Mouse (Mus musculus) hindbrain, embryonic 16.5 days (tissue): ENCODE data around the gene Mxi1. TPM values are rescaled to one million over a fixed set of nuclear protein-coding genes. Genes with fewer than 3 reads are reported as not detected.

Experiments
- ATAC-seq: fragments of 200-750 bp; cut with Nextera tagmentation; 2 replicates; pipeline ENCODE4 v1.8.0; 2017; ENCODE audit warnings: moderate TSS enrichment, moderate library complexity
- H3K27ac ChIP-seq: fragments of 300-500 bp; sonication (generic); 2 replicates; pipeline ENCODE4 v1.5.1; 2014; ENCODE audit warnings: low read depth, mild to moderate bottlenecking, control low read depth, low read length, moderate library complexity
- H3K27me3 ChIP-seq: fragments of 300-500 bp; sonication (generic); replicated peaks from 2 replicates; pipeline ENCODE4 v1.6.1; 2014; ENCODE audit warnings: low read length; ENCODE audit not compliant: control insufficient read depth, insufficient read depth
- H3K36me3 ChIP-seq: fragments of 300-500 bp; sonication (generic); 2 replicates; pipeline ENCODE4 v1.6.1; 2014; ENCODE audit warnings: mild to moderate bottlenecking, low read length, moderate library complexity, mixed read lengths; ENCODE audit not compliant: control insufficient read depth, insufficient read depth
- H3K4me1 ChIP-seq: fragments of 300-500 bp; sonication (generic); 2 replicates; pipeline ENCODE4 v1.6.1; 2014; ENCODE audit warnings: low read depth, low read length; ENCODE audit not compliant: control insufficient read depth, insufficient read depth
- H3K4me2 ChIP-seq: fragments of 300-500 bp; sonication (generic); 2 replicates; pipeline ENCODE4 v1.6.1; 2014; ENCODE audit warnings: mild to moderate bottlenecking, low read length, control low read depth, moderate library complexity
- H3K4me3 ChIP-seq: fragments of 300-500 bp; sonication (generic); 2 replicates; pipeline ENCODE4 v1.5.1; 2014; ENCODE audit warnings: mild to moderate bottlenecking, low read length, control low read depth, moderate library complexity
- H3K9ac ChIP-seq: fragments of 300-500 bp; sonication (generic); 2 replicates; pipeline ENCODE4 v1.6.1; 2014; ENCODE audit warnings: low read depth, mild to moderate bottlenecking, control low read depth, low read length, moderate library complexity
- H3K9me3 ChIP-seq: fragments of 300-500 bp; sonication (generic); 2 replicates; pipeline ENCODE4 v1.6.1; 2014; ENCODE audit warnings: mild to moderate bottlenecking, low read length, moderate library complexity; ENCODE audit not compliant: control insufficient read depth
- WGBS: fragments of 180-500 bp; shearing (Covaris S2); extraction: QIAGEN DNeasy Blood & Tissue Kit; methylation state at CpG from one replicate; pipeline ENCODE4 v1.1.7; 2014; 5-methylcytosine and 5-hydroxymethylcytosine counted together
- polyA plus RNA-seq: library from polyadenylated mRNA; unstranded; fragments of >200 nt; fragmentation: Nextera tagmentation; extraction: Ambion mirVana; gene quantifications from 2 replicates; pipeline ENCODE4 v1.2.1, GENCODE M21; 2015

Gene Mxi1
- polyA plus RNA-seq, 1 experiment from 2014 or later = 18.9 TPM

DNA sequence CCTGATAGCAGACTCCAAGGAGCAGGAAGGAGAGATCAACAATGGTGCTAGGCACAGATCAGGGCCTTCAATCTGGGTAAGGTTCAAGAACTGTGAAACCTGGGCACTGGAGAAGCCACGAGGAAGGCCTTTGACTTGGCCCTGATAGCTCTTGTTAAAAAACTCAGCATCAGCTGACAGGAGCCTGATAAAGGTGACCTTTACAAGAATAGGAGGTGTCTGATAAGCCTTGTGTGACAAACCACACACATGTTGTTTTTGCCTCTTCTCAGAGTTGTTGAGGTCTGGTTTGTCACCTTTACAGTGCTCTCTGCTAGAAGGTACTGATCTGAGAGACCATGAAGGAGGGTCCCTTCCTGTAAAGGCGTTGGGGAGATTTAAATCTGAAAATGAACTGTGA lies 97.0 kb downstream of the Mxi1 start:
- H3K36me3 ChIP-seq = no peaks in the 10 kb centered on the region
- H3K9ac ChIP-seq = no peak overlapping the region
- H3K4me1 ChIP-seq = no peaks in the 10 kb centered on the region; the same call in 1 of the 2 replicates
- no peak for ATAC-seq
- H3K4me3 ChIP-seq = no peak overlapping the region
- H3K4me2 ChIP-seq = no peak overlapping the region
- no peaks in the 10 kb centered on the region for H3K9me3 ChIP-seq
- 80% methylated on average over 2 of the region's 2 CpGs for WGBS
- no peaks in the 10 kb centered on the region for H3K27me3 ChIP-seq
- no peak overlapping the region for H3K27ac ChIP-seq

GRCm38 (mm10) chr19:53408398-53408797 lies 98.1 kb downstream of the Mxi1 start:
- no peaks in the 10 kb centered on the region; the same call in 1 of the 2 replicates for H3K4me1 ChIP-seq
- no peaks in the 10 kb centered on the region for H3K9me3 ChIP-seq
- H3K4me3 ChIP-seq = no peak overlapping the region
- WGBS = 89% methylated on average over 8 of the region's 8 CpGs
- no peaks in the 10 kb centered on the region for H3K36me3 ChIP-seq
- ATAC-seq = no peak
- no peak overlapping the region for H3K4me2 ChIP-seq
- no peak overlapping the region for H3K9ac ChIP-seq
- no peaks in the 10 kb centered on the region for H3K27me3 ChIP-seq
- H3K27ac ChIP-seq = no peak overlapping the region

DNA sequence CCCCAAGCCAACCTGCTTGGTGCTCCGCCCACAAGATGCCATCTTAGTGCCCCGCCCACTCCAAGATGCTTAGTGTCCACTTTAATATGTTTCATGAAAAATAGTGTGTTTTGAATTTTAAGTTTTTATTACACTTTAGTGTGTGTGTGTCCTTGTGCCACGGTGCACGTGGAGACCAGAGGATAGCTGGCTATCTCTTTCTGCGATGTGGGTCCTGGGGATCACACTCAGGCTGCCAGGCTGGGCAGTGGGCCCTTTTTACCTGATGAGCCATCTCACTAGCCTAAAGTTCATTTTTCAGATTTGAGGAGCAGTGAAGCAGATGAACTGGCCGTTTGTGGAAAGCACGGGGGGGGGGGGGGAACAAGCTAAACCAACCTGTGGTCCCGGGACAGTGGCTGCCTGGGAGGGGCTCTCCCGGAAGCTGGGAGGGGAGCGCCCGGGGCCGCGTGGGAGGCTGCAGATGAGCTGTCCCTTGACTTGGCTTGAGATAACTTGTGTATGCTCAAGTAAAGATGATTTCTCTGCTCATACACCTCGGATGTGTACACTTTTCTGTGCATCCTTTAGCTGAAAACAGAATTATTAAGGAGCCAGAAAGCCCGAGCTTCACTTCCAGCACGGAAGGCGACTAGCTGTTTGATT lies 99.5 kb downstream of the Mxi1 start:
- Histone ChIP-seq H3K9me3 (no peaks in the 10 kb centered on the region), H3K36me3 (no peaks in the 10 kb centered on the region), H3K4me3 (no peak overlapping the region), H3K4me2 (no peak overlapping the region), H3K9ac (no peak overlapping the region), H3K27me3 (no peaks in the 10 kb centered on the region), H3K4me1 (no peaks in the 10 kb centered on the region; the same call in 1 of the 2 replicates), H3K27ac (no peak overlapping the region)
- ATAC-seq = no peak
- WGBS = 78% methylated on average over 17 of the region's 17 CpGs

- Histone ChIP-seq H3K27me3 (no peaks in the 10 kb centered on the region), H3K4me2 (no peak overlapping the region), H3K4me3 (no peak overlapping the region), H3K27ac (no peak overlapping the region), H3K4me1 (no peaks in the 10 kb centered on the region; the same call in 1 of the 2 replicates), H3K9me3 (no peaks in the 10 kb centered on the region), H3K36me3 (no peaks in the 10 kb centered on the region), H3K9ac (no peak overlapping the region)
- no peak for ATAC-seq
- 12% methylated on average over 6 of the region's 6 CpGs for WGBS
These were observed 102.0 kb downstream of the Mxi1 start for GRCm38 (mm10) chr19:53412149-53412848.

DNA sequence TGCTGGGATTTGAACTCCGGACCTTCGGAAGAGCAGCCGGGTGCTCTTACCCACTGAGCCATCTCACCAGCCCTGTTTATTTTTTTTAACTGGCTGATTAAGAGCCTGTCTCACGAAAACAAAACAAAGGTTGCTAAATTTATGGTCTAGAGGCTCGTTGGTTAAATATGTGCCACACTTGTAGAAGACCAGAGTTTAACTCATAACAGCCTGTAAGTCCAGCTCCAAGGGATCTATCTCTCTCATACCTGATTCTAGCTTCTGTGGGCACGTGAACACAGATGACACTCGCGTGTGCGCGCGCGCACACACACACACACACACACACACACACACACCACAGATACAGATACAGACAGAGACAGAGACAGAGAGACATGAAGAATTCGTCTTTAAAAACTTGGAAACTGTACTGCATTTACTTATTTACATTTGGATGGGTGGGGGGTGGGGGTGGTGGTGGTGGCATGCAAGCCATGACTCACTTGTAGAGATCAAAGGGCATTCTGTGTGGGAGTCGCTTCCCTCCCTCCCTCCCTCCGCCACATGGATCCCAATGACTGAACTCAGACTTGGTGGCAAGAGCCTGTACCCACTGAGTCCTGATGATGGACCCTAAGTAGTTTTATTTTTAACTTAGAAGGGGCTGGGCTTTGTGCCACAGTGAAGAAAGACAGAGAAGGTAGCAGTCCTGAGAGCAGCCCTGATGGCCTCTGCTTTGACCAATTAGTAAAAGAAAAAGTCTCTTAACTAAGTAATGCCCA lies 103.5 kb downstream of the Mxi1 start:
- Histone ChIP-seq H3K4me2 (no peak overlapping the region), H3K4me3 (no peak overlapping the region), H3K27ac (no peak overlapping the region), H3K4me1 (no peaks in the 10 kb centered on the region; the same call in 1 of the 2 replicates), H3K36me3 (no peaks in the 10 kb centered on the region), H3K9me3 (no peaks in the 10 kb centered on the region), H3K9ac (no peak overlapping the region), H3K27me3 (no peaks in the 10 kb centered on the region)
- 88% methylated on average over 15 of the region's 15 CpGs for WGBS
- no peak for ATAC-seq

DNA sequence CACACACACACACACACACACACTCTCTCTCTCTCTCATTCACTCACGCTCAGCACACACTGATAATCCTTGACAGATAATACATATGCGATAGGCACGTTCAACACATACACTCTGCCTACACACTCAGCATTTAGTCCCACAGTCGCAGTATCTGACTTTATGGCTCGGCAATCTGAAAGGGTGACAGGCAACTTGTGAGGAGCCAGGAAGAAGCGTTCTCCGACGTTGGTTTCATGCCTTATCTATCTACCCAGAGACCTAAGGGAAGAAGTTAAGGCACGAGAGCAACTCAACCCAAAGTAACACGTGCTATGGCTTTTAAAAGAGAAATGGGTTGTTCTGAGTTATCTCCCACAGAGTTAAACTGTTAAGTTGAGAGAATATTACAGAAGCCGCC lies 104.3 kb downstream of the Mxi1 start:
- Histone ChIP-seq H3K9me3 (no peaks in the 10 kb centered on the region), H3K4me2 (no peak overlapping the region), H3K27ac (no peak overlapping the region), H3K4me3 (no peak overlapping the region), H3K9ac (no peak overlapping the region), H3K36me3 (no peaks in the 10 kb centered on the region), H3K27me3 (no peaks in the 10 kb centered on the region), H3K4me1 (no peaks in the 10 kb centered on the region; the same call in 1 of the 2 replicates)
- no peak for ATAC-seq
- 91% methylated on average over 11 of the region's 11 CpGs for WGBS

DNA sequence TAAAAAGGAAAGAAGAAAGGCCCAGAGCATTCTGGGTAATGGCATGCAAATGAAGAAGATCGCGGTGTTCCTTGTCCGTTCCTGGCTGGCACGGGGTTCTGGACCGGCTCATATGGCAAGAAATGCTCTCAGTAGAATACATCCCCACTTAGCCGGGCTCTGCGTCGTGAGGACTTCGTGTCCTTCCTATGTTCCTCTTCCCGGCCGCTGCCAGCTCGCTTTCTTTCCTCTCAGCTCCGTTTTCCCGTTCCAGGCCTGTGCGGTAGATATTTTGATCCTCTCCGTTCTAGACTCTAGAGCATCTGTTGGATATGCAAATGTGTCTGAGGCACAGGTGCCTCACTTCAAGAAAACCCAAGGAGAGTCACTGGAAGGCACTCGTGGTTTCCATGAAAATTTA lies 104.9 kb downstream of the Mxi1 start:
- no peaks in the 10 kb centered on the region for H3K36me3 ChIP-seq
- ATAC-seq = no peak
- H3K4me3 ChIP-seq = no peak overlapping the region
- no peak overlapping the region for H3K4me2 ChIP-seq
- H3K9me3 ChIP-seq = no peaks in the 10 kb centered on the region
- 88% methylated on average over 17 of the region's 17 CpGs for whole genome bisulfite sequencing
- no peak overlapping the region for H3K9ac ChIP-seq
- H3K4me1 ChIP-seq = no peaks in the 10 kb centered on the region; the same call in 1 of the 2 replicates
- H3K27me3 ChIP-seq = no peaks in the 10 kb centered on the region
- no peak overlapping the region for H3K27ac ChIP-seq

GRCm38 (mm10) chr19:53419834-53420233 lies 109.5 kb downstream of the Mxi1 start:
- Histone ChIP-seq H3K36me3 (no peaks in the 10 kb centered on the region), H3K4me3 (no peak overlapping the region), H3K27me3 (no peaks in the 10 kb centered on the region), H3K9ac (no peak overlapping the region), H3K27ac (no peak overlapping the region), H3K9me3 (no peaks in the 10 kb centered on the region), H3K4me2 (no peak overlapping the region), H3K4me1 (peaks cover 8% of the 10 kb centered on the region)
- 56% methylated on average over 5 of the region's 5 CpGs for WGBS
- no peak for ATAC-seq
